Mouse (Mus musculus) macrophage (primary cell): ENCODE measurements around the gene Henmt1. TPM values are rescaled to one million over a fixed set of nuclear protein-coding genes. Genes with fewer than 3 reads are reported as not detected.

Experiments used
- H3K27ac ChIP-seq: fragments of 350-480 bp; formaldehyde crosslinking; 2 replicates; pipeline ENCODE4 v1.9.0; 2021
- H3K36me3 ChIP-seq: fragments of 350-480 bp; formaldehyde crosslinking; 2 replicates; pipeline ENCODE4 v1.9.0; 2021; ENCODE audit errors: inconsistent target
- H3K4me3 ChIP-seq: fragments of 350-480 bp; formaldehyde crosslinking; 2 replicates; pipeline ENCODE4 v1.9.0; 2021; ENCODE audit errors: inconsistent target
- H3K79me2 ChIP-seq: fragments of 350-480 bp; formaldehyde crosslinking; 2 replicates; pipeline ENCODE4 v1.9.0; 2021; ENCODE audit errors: inconsistent target
- WGBS: methylation state at CpG from one replicate; pipeline ENCODE4 v1.1.7; 2026; ENCODE audit warnings: inconsistent platforms; ENCODE audit not compliant: missing documents; 5-methylcytosine and 5-hydroxymethylcytosine counted together
- polyA plus RNA-seq: library from polyadenylated mRNA; stranded (reverse); fragments of 250-400 nt; gene quantifications from 3 replicates; pipeline ENCODE4 v1.2.4, GENCODE M21; 2018; ENCODE audit warnings: inconsistent platforms

The Henmt1 gene
- polyA plus RNA-seq, 1 experiment from 2014 or later, result not detected

DNA sequence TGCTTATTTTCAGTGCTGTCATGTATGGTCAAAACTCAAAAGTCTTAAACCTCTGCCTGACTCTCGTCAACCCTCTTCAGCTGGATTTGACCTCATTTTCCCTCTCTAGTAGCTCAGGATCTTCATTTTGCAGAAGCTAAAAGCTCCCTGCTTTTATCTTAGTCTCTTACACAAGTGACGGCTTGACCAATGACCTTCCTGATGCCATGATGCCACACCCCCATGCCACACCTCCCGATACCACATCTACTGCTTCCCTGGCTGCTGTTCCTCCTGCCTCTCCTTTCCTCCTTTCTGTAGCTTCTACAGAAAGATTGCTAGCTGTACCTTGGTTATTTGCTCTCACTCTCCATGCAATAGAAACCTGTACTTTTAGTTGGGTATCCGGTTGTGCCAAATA is 58.1 kb downstream of the Henmt1 start:
- Histone ChIP-seq H3K27ac (peak overlapping the region; percentile 43), H3K36me3 (peaks cover 21% of the 10 kb centered on the region; the same call in 1 of the 2 replicates), H3K4me3 (peak overlapping the region; percentile 3; the same call in 1 of the 2 replicates), H3K79me2 (no peaks in the 10 kb centered on the region)
- 19% methylated on average over 4 of the region's 4 CpGs for WGBS

DNA sequence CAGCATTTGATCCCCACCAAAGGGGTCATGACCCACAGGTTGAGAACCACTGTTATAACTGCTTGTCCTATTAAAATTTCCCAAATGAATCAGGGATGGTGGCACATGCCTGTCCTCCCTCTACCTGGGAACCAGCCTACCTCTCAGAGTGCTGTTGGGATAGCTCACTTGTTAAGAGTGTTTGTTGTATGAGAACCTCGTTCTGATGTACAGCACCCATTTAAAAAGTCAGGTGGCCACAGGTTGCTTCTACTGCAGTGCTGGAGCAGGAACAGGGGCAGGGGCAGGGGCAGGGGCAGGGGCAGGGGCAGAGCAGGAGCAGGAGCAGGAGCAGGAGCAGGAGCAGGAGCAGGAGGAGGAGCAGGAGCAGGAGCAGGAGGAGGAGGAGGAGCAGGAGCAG is 59.5 kb downstream of the Henmt1 start:
- Histone ChIP-seq H3K36me3 (peaks cover 19% of the 10 kb centered on the region; the same call in 1 of the 2 replicates), H3K4me3 (no peak overlapping the region), H3K79me2 (no peaks in the 10 kb centered on the region), H3K27ac (no peak overlapping the region)
- 100% methylated on average over 1 of the region's 1 CpGs for WGBS

DNA sequence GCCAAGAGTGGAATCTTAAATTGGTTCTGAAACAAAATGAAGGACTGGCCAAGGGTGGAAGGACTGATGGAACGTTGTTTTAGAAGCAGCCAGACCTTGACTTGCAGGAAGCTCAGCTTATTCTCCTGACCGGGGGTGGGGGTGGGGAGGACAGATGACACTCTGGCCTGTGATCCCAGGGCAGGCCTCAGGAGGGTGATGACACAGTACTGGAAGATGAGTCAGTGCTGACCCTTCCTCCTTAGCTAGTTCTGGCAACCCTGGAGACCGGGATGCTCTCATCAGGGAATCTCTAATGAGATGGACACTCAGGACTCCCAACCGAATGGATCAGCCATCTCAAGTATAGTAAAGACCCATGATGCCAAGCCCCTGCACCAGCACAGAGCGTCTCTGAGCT is 66.1 kb downstream of the Henmt1 start:
- Histone ChIP-seq H3K27ac (no peak overlapping the region), H3K79me2 (peaks cover 37% of the 10 kb centered on the region; the same call in 1 of the 2 replicates), H3K4me3 (no peak overlapping the region), H3K36me3 (peaks cover 19% of the 10 kb centered on the region; the same call in 1 of the 2 replicates)
- WGBS, result 95% methylated on average over 5 of the region's 5 CpGs

DNA sequence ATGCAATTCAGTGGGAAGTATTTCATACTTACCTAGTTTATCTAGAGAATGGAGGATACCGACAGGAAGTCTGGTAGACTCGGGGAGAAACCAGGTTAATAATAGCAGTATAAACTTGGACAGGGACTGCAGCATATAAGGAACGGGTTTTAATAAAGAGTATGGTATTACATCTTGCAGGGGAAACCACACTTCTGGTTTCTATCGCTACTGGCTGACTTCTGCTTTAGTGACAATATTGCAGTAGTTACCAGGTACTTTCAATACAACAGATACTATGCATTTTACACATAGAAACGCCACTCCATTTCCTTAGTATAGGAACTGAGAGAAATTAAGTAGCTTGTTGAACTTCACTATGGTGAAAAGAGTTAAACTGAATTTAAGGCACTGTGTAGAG is 68.5 kb downstream of the Henmt1 start:
- no peak overlapping the region for H3K4me3 ChIP-seq
- H3K36me3 ChIP-seq, result no peaks in the 10 kb centered on the region
- peaks cover 54% of the 10 kb centered on the region for H3K79me2 ChIP-seq
- WGBS, result 11% methylated on average over 5 of the region's 5 CpGs
- H3K27ac ChIP-seq, result no peak overlapping the region

Other genes with a start within 250 kb of the Henmt1 start
- gene Gpsm2, start 217.6 kb upstream of the Henmt1 start, polyA plus RNA-seq, result 10.8 to 12.0 TPM (median 11.9 TPM) in 3 replicates
- not detected in 3 replicates for gene Aknad1, start 200.2 kb upstream of the Henmt1 start, polyA plus RNA-seq
- gene Stxbp3, start 99.3 kb upstream of the Henmt1 start, polyA plus RNA-seq, result 35.4 to 73.9 TPM (median 66.9 TPM) in 3 replicates
- 0.12 to 0.16 TPM (median 0.13 TPM) in 3 replicates for gene Fndc7, start 49.9 kb upstream of the Henmt1 start, polyA plus RNA-seq
- gene Prpf38b, start 28.1 kb upstream of the Henmt1 start, polyA plus RNA-seq, result 42.7 to 154 TPM (median 82.2 TPM) in 3 replicates
- not detected in 3 replicates for gene Gm9857, start 572 bp downstream of the Henmt1 start, polyA plus RNA-seq
- 22.5 to 30.1 TPM (median 22.8 TPM) in 3 replicates for gene Fam102b, start 87.7 kb downstream of the Henmt1 start, polyA plus RNA-seq
- gene Slc25a54, start 140.6 kb downstream of the Henmt1 start, polyA plus RNA-seq, result not detected in 3 replicates
- 27.3 to 48.9 TPM (median 37.5 TPM) in 3 replicates for gene Slc25a24, start 183.3 kb downstream of the Henmt1 start, polyA plus RNA-seq